Mouse (Mus musculus): ENCODE results near the gene Gm28998. TPM values are rescaled to one million over a fixed set of nuclear protein-coding genes. Genes with fewer than 3 reads are reported as not detected.

Gm28998 gene
- not detected in 2 replicates for polyA plus RNA-seq (2012)

GRCm38 (mm10) chrY:7253487-7253886 lies at the start of gene Gm28998:
Gene Gm28998, plus strand, starts transcription at chrY:7253787.

Other genes starting within 250 kb of the Gm28998 start
- not detected in 2 replicates for gene Gm21244, start 84.5 kb upstream of the Gm28998 start, polyA plus RNA-seq (2012)
- gene Gm21788, start 151.2 kb downstream of the Gm28998 start, polyA plus RNA-seq (2012) = not detected in 2 replicates